Mouse (Mus musculus): ENCODE results near the gene Ugt1a5.
"Not testable (repeated sequence)": the region's sequence is repeated elsewhere in the genome, so short reads cannot be mapped to it uniquely, and the experiment has no call there.

GRCm38 (mm10) chr1:88134457-88135011 is 31.3 kb upstream of the Ugt1a5 start, which contains the start of gene Ugt1a6a:
- not testable (repeated sequence) for TF ChIP-seq CTCF (IDR thresholded peaks at IDR 0.05; ENCODE audit: low read depth, low read length); POLR2A (IDR thresholded peaks at IDR 0.05; ENCODE audit: borderline replicate concordance, low read depth, low read length)
